Mouse (Mus musculus) lung, adult 2 months (tissue): Measurements from ENCODE around the gene Olfr194.

ENCODE experiments used
- CTCF ChIP-seq: fragments of 200-500 bp; IDR thresholded peaks from 2 replicates; pipeline ENCODE4 v1.5.1; 2011; ENCODE audit warnings: mild to moderate bottlenecking, low read length, control low read depth; ENCODE audit not compliant: insufficient read depth
- POLR2A ChIP-seq: fragments of 200-500 bp; IDR thresholded peaks from 2 replicates; pipeline ENCODE4 v1.6.1; 2011; ENCODE audit warnings: low read depth, mild to moderate bottlenecking, control low read depth, low read length, borderline replicate concordance; ENCODE audit errors: extremely low read depth

DNA sequence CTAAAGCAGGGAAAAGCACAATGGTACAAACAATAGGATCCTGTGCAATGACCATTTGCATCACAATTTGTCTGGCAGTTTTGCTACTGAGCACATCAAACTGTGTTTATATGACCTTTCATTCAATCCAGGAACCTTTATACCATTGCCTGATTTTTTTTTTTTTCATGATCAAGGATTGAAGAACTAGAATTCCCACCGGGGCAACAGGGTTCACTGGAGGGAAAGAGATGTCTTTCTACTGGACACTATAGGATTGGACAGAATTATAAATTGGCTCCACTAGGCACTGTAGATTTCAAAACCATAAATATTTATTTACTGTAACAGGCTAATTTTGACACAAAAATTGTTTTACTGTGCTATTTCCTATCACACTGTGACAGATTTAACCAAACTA lies 9.1 kb downstream of the Olfr194 start, which contains the start of gene Olfr193:
- TF ChIP-seq POLR2A (no peak), CTCF (no peak)
